Comparison of ENCODE assay signal across 9 mouse cellular contexts in genomic region chr16:18172266-18172855, GRCm38 (mm10). TPM values are rescaled to one million over a fixed set of nuclear protein-coding genes. Genes with fewer than 3 reads are reported as not detected.
DNase-seq lines count a peak whose midpoint lies in the region; ATAC-seq and TF ChIP-seq lines count a peak whose summit lies in the region.
"Had no signal": no experiment of that assay in that cellular context is flagged by ENCODE, and none has a peak within 500 bp of the region (broad histone marks: within the 10 kb centered on the region; RNA-seq: fewer than 3 reads in every experiment).

No protein-coding gene starts in this region.

- H3K27ac ChIP-seq in bone marrow macrophage, adult 2 months (ENCODE audit: insufficient read depth, low read depth, low read length), result no peak overlapping the region
- H3K27ac ChIP-seq in embryonic fibroblast, embryonic 13.5 days (ENCODE audit: insufficient read depth, low read length), result no peak overlapping the region
- H3K27ac ChIP-seq in hindbrain, embryonic 11.5 days (ENCODE audit: low read depth, low read length), result no peak overlapping the region

- H3K9me3 ChIP-seq in hindbrain, embryonic 11.5 days (ENCODE audit: control insufficient read depth, low read length), result no peaks in the 10 kb centered on the region

- TF ChIP-seq CTCF in bone marrow macrophage, adult 2 months (IDR thresholded peaks at IDR 0.05; ENCODE audit: low read depth, low read length), result peak; percentile 98
- peak; percentile 90 for TF ChIP-seq CTCF in embryonic fibroblast, embryonic 13.5 days (IDR thresholded peaks at IDR 0.05; ENCODE audit: borderline replicate concordance, insufficient read depth, low read length)

- no peaks in the 10 kb centered on the region for H3K4me1 ChIP-seq in bone marrow macrophage, adult 2 months (ENCODE audit: control insufficient read depth, insufficient read depth, low read length)
- H3K4me1 ChIP-seq in embryonic fibroblast, embryonic 13.5 days (ENCODE audit: control insufficient read depth, insufficient read depth, low read length), result no peaks in the 10 kb centered on the region
- H3K4me1 ChIP-seq in hindbrain, embryonic 11.5 days (replicated peaks; ENCODE audit: control insufficient read depth, insufficient read depth, low read length), result no peaks in the 10 kb centered on the region

- peak; percentile 36 for DNase-seq in MEL-GATA-1-ER (ENCODE audit: extremely low read depth, low read depth)
- peak; percentile 89 for DNase-seq in hindbrain, embryonic 11.5 days (ENCODE audit: low spot score)
- peak; percentile 79 to 98 for DNase-seq in layer of hippocampus, postnatal 25 days (ENCODE audit: extremely low spot score in 1 of 2, low spot score in 1 of 2)
- DNase-seq in right cerebral cortex, postnatal 4 days, result peak; percentile 95

- WGBS in hindbrain, embryonic 11.5 days, result 7% methylated on average over 7 of the region's 7 CpGs

- H3K27me3 ChIP-seq in hindbrain, embryonic 11.5 days (ENCODE audit: control insufficient read depth, insufficient read depth, low read length), result no peaks in the 10 kb centered on the region; the same call in 1 of the 2 replicates

- no peak overlapping the region for H3K4me2 ChIP-seq in hindbrain, embryonic 11.5 days (replicated peaks; ENCODE audit: low read depth, low read length)

- no peak overlapping the region for H3K9ac ChIP-seq in hindbrain, embryonic 11.5 days (ENCODE audit: low read depth, low read length)

- H3K36me3 ChIP-seq in hindbrain, embryonic 11.5 days (ENCODE audit: control insufficient read depth, insufficient read depth, low read length), result no peaks in the 10 kb centered on the region

- no peak for TF ChIP-seq POLR2A in bone marrow macrophage, adult 2 months (IDR thresholded peaks at IDR 0.05; ENCODE audit: borderline replicate concordance, low read depth, low read length)
- TF ChIP-seq POLR2A in embryonic fibroblast, embryonic 13.5 days (IDR thresholded peaks at IDR 0.05; ENCODE audit: low read depth, low read length), result no peak

- no peak overlapping the region for H3K4me3 ChIP-seq in bone marrow macrophage, adult 2 months (ENCODE audit: insufficient read depth, low read length)
- H3K4me3 ChIP-seq in embryonic fibroblast, embryonic 13.5 days (ENCODE audit: insufficient read depth, low read length), result no peak overlapping the region
- no peak overlapping the region for H3K4me3 ChIP-seq in hindbrain, embryonic 11.5 days (ENCODE audit: low read depth, low read length)

- peak; percentile 53 for ATAC-seq in hindbrain, embryonic 11.5 days (ENCODE audit: low FRiP score)
- ATAC-seq in megakaryocyte-erythroid progenitor cell, adult 5-6 weeks (replicated peaks; ENCODE audit: low FRiP score, low TSS enrichment, poor library complexity, severe bottlenecking), result peak; percentile 53
- ATAC-seq in erythroid progenitor cell, adult 5-6 weeks (replicated peaks; ENCODE audit: low FRiP score, poor library complexity, severe bottlenecking), result no peak

RNA-seq across cellular contexts. Expression of gene Rtn4r, which starts 44.9 kb away (rescaled TPM):
- polyA plus RNA-seq in bone marrow macrophage, adult 2 months (2012; ENCODE audit: insufficient read depth, insufficient read length, missing spikeins), result not detected in 2 replicates
- polyA plus RNA-seq in embryonic fibroblast, embryonic 13.5 days (2011; ENCODE audit: insufficient read length, low read depth, missing spikeins), result 1.2 and 1.4 TPM in 2 replicates
- 3.3 and 3.4 TPM in 2 replicates for polyA plus RNA-seq in hindbrain, embryonic 11.5 days (2014; fragmentation: Nextera tagmentation; extraction: Ambion mirVana)
- 100 to 1,000 TPM; 102 to 111 TPM for total RNA-seq in layer of hippocampus, postnatal 25 days (2021)
- total RNA-seq in megakaryocyte-erythroid progenitor cell, adult 5-6 weeks (2014; fragmentation: Nextera tagmentation), result not detected in 2 replicates
- total RNA-seq in megakaryocyte-erythroid progenitor cell, adult 5-6 weeks (2017), result 0.30 and 0.38 TPM in 2 replicates
- total RNA-seq in erythroid progenitor cell, adult 5-6 weeks (2015; ENCODE audit: low replicate concordance), result 1.4 TPM in 1 of 2 replicates, not detected in the other
- 1.6 TPM in 1 of 2 replicates, not detected in the other for total RNA-seq in erythroid progenitor cell, adult 5-6 weeks (2017; ENCODE audit: low replicate concordance)

RNA-seq across cellular contexts. Expression of gene Ccdc188, which starts 45.3 kb away (rescaled TPM):
- polyA plus RNA-seq in bone marrow macrophage, adult 2 months (2012; ENCODE audit: insufficient read depth, insufficient read length, missing spikeins), result not detected in 2 replicates
- not detected in 2 replicates for polyA plus RNA-seq in embryonic fibroblast, embryonic 13.5 days (2011; ENCODE audit: insufficient read length, low read depth, missing spikeins)
- not detected in 2 replicates for polyA plus RNA-seq in hindbrain, embryonic 11.5 days (2014; fragmentation: Nextera tagmentation; extraction: Ambion mirVana)
- not detected for total RNA-seq in layer of hippocampus, postnatal 25 days (2021)
- total RNA-seq in megakaryocyte-erythroid progenitor cell, adult 5-6 weeks (2014; fragmentation: Nextera tagmentation), result not detected in 2 replicates
- not detected in 2 replicates for total RNA-seq in megakaryocyte-erythroid progenitor cell, adult 5-6 weeks (2017)
- not detected in 2 replicates for total RNA-seq in erythroid progenitor cell, adult 5-6 weeks (2015; ENCODE audit: low replicate concordance)
- not detected in 2 replicates for total RNA-seq in erythroid progenitor cell, adult 5-6 weeks (2017; ENCODE audit: low replicate concordance)
- total RNA-seq: left cerebral cortex, adult 8-10 months had no signal

Comparison
In these comparisons a context has a peak if more than half of its experiments do, and no peak if none do; other contexts are left out.
1. DNase-seq: peak in every context shown above with its lines; median percentile 95 in right cerebral cortex, postnatal 4 days; 89 in hindbrain, embryonic 11.5 days; 88 in layer of hippocampus, postnatal 25 days; 36 in MEL-GATA-1-ER.
2. RNA of gene Rtn4r, which starts 44.9 kb away (total RNA-seq): 102 to 111 TPM in layer of hippocampus, postnatal 25 days; 1.4 to 1.6 TPM in erythroid progenitor cell, adult 5-6 weeks and 0.30 to 0.38 TPM in megakaryocyte-erythroid progenitor cell, adult 5-6 weeks; every median in the first group is over 10 times any median in the second.